ENCODE assay signal across 8 mouse cellular contexts in the genomic region with DNA sequence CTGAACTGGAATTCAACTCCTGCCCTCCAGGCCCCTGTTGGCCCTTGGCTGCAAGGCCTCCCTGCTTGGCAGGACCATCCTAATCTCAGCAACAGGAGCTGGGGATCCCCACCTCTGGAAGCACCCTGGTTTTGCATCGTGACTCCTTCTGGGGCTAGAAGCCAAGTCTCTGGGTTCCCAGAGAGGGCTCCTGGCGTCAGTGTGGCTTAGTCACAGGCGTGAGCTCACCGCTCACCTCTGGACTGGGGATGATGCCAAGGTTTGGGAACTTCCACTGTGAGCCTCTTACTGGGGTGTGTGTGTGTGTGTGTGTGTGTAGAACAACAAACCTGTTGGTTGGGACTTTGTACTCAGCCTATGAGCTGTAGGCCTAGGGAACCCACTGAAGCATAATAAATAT. TPM values are rescaled to one million over a fixed set of nuclear protein-coding genes. Genes with fewer than 3 reads are reported as not detected.
A peak's percentile ranks its signal among the peaks of the same experiment; 100 is the strongest.
DNase-seq lines count a peak whose midpoint lies in the region; ATAC-seq and TF ChIP-seq lines count a peak whose summit lies in the region.

No protein-coding gene starts in this region.

- H3K4me3 ChIP-seq in heart, embryonic 11.5 days (ENCODE audit: low read depth, low read length), result no peak overlapping the region
- H3K4me3 ChIP-seq in kidney, postnatal 0 days (replicated peaks; ENCODE audit: low read depth, low read length), result no peak overlapping the region
- H3K4me3 ChIP-seq in stomach, embryonic 15.5 days (replicated peaks), result no peak overlapping the region

- H3K9me3 ChIP-seq in heart, embryonic 11.5 days (replicated peaks; ENCODE audit: control insufficient read depth, low read length), result no peaks in the 10 kb centered on the region
- no peaks in the 10 kb centered on the region for H3K9me3 ChIP-seq in kidney, postnatal 0 days (replicated peaks; ENCODE audit: low read length)
- no peaks in the 10 kb centered on the region for H3K9me3 ChIP-seq in stomach, embryonic 15.5 days

- no peak for ATAC-seq in heart, embryonic 11.5 days (replicated peaks; ENCODE audit: insufficient number of reproducible peaks, low FRiP score, low TSS enrichment)
- ATAC-seq in kidney, postnatal 0 days (replicated peaks; ENCODE audit: low FRiP score, low read depth), result peak; percentile 84
- no peak; the same call in 1 of the 2 replicates for ATAC-seq in stomach, embryonic 15.5 days (ENCODE audit: insufficient read depth, low FRiP score, low read depth)
- no peak for ATAC-seq in megakaryocyte progenitor cell, adult 5-6 weeks (replicated peaks; ENCODE audit: poor library complexity)

- peak overlapping the region; percentile 39 for H3K9ac ChIP-seq in heart, embryonic 11.5 days (ENCODE audit: low read depth, low read length)
- no peak overlapping the region for H3K9ac ChIP-seq in kidney, postnatal 0 days (ENCODE audit: low read depth, low read length)
- H3K9ac ChIP-seq in stomach, embryonic 15.5 days, result no peak overlapping the region

- H3K36me3 ChIP-seq in heart, embryonic 11.5 days (ENCODE audit: control insufficient read depth, insufficient read depth, low read length), result no peaks in the 10 kb centered on the region
- no peaks in the 10 kb centered on the region for H3K36me3 ChIP-seq in kidney, postnatal 0 days (ENCODE audit: insufficient read depth, low read length)
- H3K36me3 ChIP-seq in stomach, embryonic 15.5 days, result 0 out of 2 replicates have a peak, but pooled peaks cover 3% of the 10 kb centered on the region

- H3K27me3 ChIP-seq in heart, embryonic 11.5 days (ENCODE audit: control insufficient read depth, insufficient read depth, low read length), result no peaks in the 10 kb centered on the region
- no peaks in the 10 kb centered on the region for H3K27me3 ChIP-seq in kidney, postnatal 0 days (ENCODE audit: insufficient read depth, low read length)
- no peaks in the 10 kb centered on the region for H3K27me3 ChIP-seq in stomach, embryonic 15.5 days (replicated peaks)

- H3K4me1 ChIP-seq in heart, embryonic 11.5 days (ENCODE audit: control insufficient read depth, insufficient read depth, low read length), result peaks cover 81% of the 10 kb centered on the region
- 0 out of 2 replicates have a peak, but pooled peaks cover 12% of the 10 kb centered on the region for H3K4me1 ChIP-seq in kidney, postnatal 0 days (replicated peaks; ENCODE audit: insufficient read depth, low read length)
- peaks cover 44% of the 10 kb centered on the region for H3K4me1 ChIP-seq in stomach, embryonic 15.5 days

- 66% methylated on average over 4 of the region's 4 CpGs for WGBS in heart, embryonic 11.5 days (ENCODE audit: insufficient replicate concordance)
- WGBS in kidney, postnatal 0 days, result 57% methylated on average over 4 of the region's 4 CpGs
- WGBS in stomach, embryonic 15.5 days, result 55% methylated on average over 4 of the region's 4 CpGs

- H3K27ac ChIP-seq in heart, embryonic 11.5 days (ENCODE audit: low read depth, low read length), result no peak overlapping the region
- no peak overlapping the region for H3K27ac ChIP-seq in kidney, postnatal 0 days
- H3K27ac ChIP-seq in stomach, embryonic 15.5 days, result 0 out of 2 replicates have a peak overlapping the region, but pooled peaks have one; percentile 31

- no peak for TF ChIP-seq CTCF in kidney, postnatal 0 days (IDR thresholded peaks at IDR 0.05; ENCODE audit: low read depth)

- H3K4me2 ChIP-seq in heart, embryonic 11.5 days, result no peak overlapping the region
- H3K4me2 ChIP-seq in kidney, postnatal 0 days (ENCODE audit: low read length), result no peak overlapping the region
- H3K4me2 ChIP-seq in stomach, embryonic 15.5 days, result no peak overlapping the region

- peak; percentile 74 for DNase-seq in urinary bladder, postnatal 14 days (ENCODE audit: low spot score)
- no peak for DNase-seq in urinary bladder, adult 2 months (ENCODE audit: low spot score)
- peak; percentile 36 for DNase-seq in kidney, postnatal 0 days (ENCODE audit: low spot score)
- no peak for DNase-seq in spleen, postnatal 14 days (ENCODE audit: low spot score in 2 of 2)
- no peak for DNase-seq in cerebellum, adult 18-20 months

RNA-seq across cellular contexts. Expression of a gene that starts 31.7 kb away (rescaled TPM):
- polyA plus RNA-seq in urinary bladder, adult 2 months (2012; rRNA removed), result 65.2 and 77.8 TPM in 2 replicates
- 49.0 and 49.1 TPM in 2 replicates for polyA plus RNA-seq in heart, embryonic 11.5 days (2014; fragmentation: Nextera tagmentation; extraction: Ambion mirVana)
- 36.5 and 41.4 TPM in 2 replicates for polyA plus RNA-seq in kidney, postnatal 0 days (2015; fragmentation: Nextera tagmentation; extraction: Ambion mirVana)
- polyA plus RNA-seq in stomach, embryonic 15.5 days (2015; fragmentation: Nextera tagmentation; extraction: Ambion mirVana), result 60.0 and 62.5 TPM in 2 replicates
- total RNA-seq in megakaryocyte progenitor cell, adult 5-6 weeks (2015), result 3.9 and 4.0 TPM in 2 replicates
- 3.0 and 4.1 TPM in 2 replicates for total RNA-seq in megakaryocyte progenitor cell, adult 5-6 weeks (2017)

Comparison
In these comparisons a context has a peak if more than half of its experiments do, and no peak if none do; other contexts are left out.
1. DNase-seq: peak in urinary bladder, postnatal 14 days (single experiment) and kidney, postnatal 0 days (single experiment); none in urinary bladder, adult 2 months (single experiment), spleen, postnatal 14 days (0 of 2) and cerebellum, adult 18-20 months (0 of 2).